8 mouse cellular contexts compared by ENCODE assay signal in genomic region chr11:70562287-70562994, GRCm38 (mm10). TPM values are rescaled to one million over a fixed set of nuclear protein-coding genes. Genes with fewer than 3 reads are reported as not detected.
DNase-seq lines count a peak whose midpoint lies in the region; ATAC-seq and TF ChIP-seq lines count a peak whose summit lies in the region.

Mink1 (plus strand) TSS chr11:70562881.

- H3K4me1 ChIP-seq in ES-E14 (ENCODE audit: control insufficient read depth in 2 of 2, insufficient read depth in 2 of 2, low read length in 2 of 2, poor library complexity in 1 of 2), result no peaks in the 10 kb centered on the region; a peak in 1 of 4 replicates
- peaks cover 33% of the 10 kb centered on the region for H3K4me1 ChIP-seq in forebrain, embryonic 15.5 days
- H3K4me1 ChIP-seq in liver, embryonic 16.5 days (ENCODE audit: control insufficient read depth, low read depth, low read length), result peaks cover 27% of the 10 kb centered on the region
- H3K4me1 ChIP-seq in neural tube, embryonic 13.5 days (replicated peaks), result peaks cover 49% of the 10 kb centered on the region

- peak within 1 kb of the TSS; percentile 56 for H3K27ac ChIP-seq in ES-E14 (ENCODE audit: insufficient read depth, low read depth, low read length, poor library complexity, severe bottlenecking)
- H3K27ac ChIP-seq in forebrain, embryonic 15.5 days (replicated peaks), result peak within 1 kb of the TSS; percentile 88
- H3K27ac ChIP-seq in liver, embryonic 16.5 days (ENCODE audit: low read length), result peak within 1 kb of the TSS; percentile 69
- H3K27ac ChIP-seq in neural tube, embryonic 13.5 days (replicated peaks), result peak within 1 kb of the TSS; percentile 85

- intact Hi-C loops in heart, postnatal 14 days (cut with DNase I), result loop anchor here (2.0 kb wide), 1 partner anchor 42 kb away; no protein-coding TSS in a partner anchor

- peak within 1 kb of the TSS; percentile 90 for H3K4me2 ChIP-seq in forebrain, embryonic 15.5 days (replicated peaks)
- H3K4me2 ChIP-seq in liver, embryonic 16.5 days (ENCODE audit: low read depth, low read length), result peak within 1 kb of the TSS; percentile 92
- H3K4me2 ChIP-seq in neural tube, embryonic 13.5 days, result peak within 1 kb of the TSS; percentile 96

- no peaks in the 10 kb centered on the region for H3K9me3 ChIP-seq in ES-E14 (ENCODE audit: control insufficient read depth, insufficient read depth, low read depth, low read length)
- H3K9me3 ChIP-seq in forebrain, embryonic 15.5 days, result no peaks in the 10 kb centered on the region
- no peaks in the 10 kb centered on the region for H3K9me3 ChIP-seq in liver, embryonic 16.5 days (replicated peaks; ENCODE audit: control insufficient read depth, low read length)
- H3K9me3 ChIP-seq in neural tube, embryonic 13.5 days, result no peaks in the 10 kb centered on the region

- in situ Hi-C loops in ES-E14 (cut with MboI; ENCODE audit: low sequenced_read_pairs in 2 of 2, unreplicated experiment in 2 of 2), result no loop called here

- H3K27me3 ChIP-seq in forebrain, embryonic 15.5 days, result no peaks in the 10 kb centered on the region
- no peaks in the 10 kb centered on the region for H3K27me3 ChIP-seq in liver, embryonic 16.5 days (ENCODE audit: control insufficient read depth, insufficient read depth, low read depth, low read length)
- H3K27me3 ChIP-seq in neural tube, embryonic 13.5 days, result no peaks in the 10 kb centered on the region

- 0% methylated on average over 56 of the region's 57 CpGs for WGBS in forebrain, embryonic 15.5 days
- WGBS in large intestine, adult 2 months, result under 1% methylated on average over 57 of the region's 57 CpGs
- WGBS in liver, embryonic 16.5 days (ENCODE audit: insufficient replicate concordance), result under 1% methylated on average over 53 of the region's 57 CpGs
- WGBS in neural tube, embryonic 13.5 days, result under 1% methylated on average over 49 of the region's 57 CpGs

- ATAC-seq in forebrain, embryonic 15.5 days (replicated peaks), result peak; percentile 92
- peak; percentile 89 for ATAC-seq in liver, embryonic 16.5 days (ENCODE audit: low read depth)
- ATAC-seq in neural tube, embryonic 13.5 days (ENCODE audit: low read depth), result peak; percentile 92

- peak; percentile 78 for DNase-seq in ES-E14 (ENCODE audit: low read depth, low spot score)
- peak; percentile 90 for DNase-seq in cerebellum, adult 11-12 months
- peak; percentile 93 to 96 for DNase-seq in heart, postnatal 14 days
- no peak for DNase-seq in large intestine, adult 2 months (ENCODE audit: low read depth, low spot score)
- DNase-seq in telencephalon, adult 2 months (ENCODE audit: low read depth, low spot score), result peak; percentile 92

- H3K4me3 ChIP-seq in ES-E14 (ENCODE audit: insufficient read depth in 1 of 2, low read depth in 1 of 2, low read length in 2 of 2, poor library complexity in 1 of 2, severe bottlenecking in 1 of 2), result peak within 1 kb of the TSS; percentile 79 to 85
- H3K4me3 ChIP-seq in forebrain, embryonic 15.5 days, result peak within 1 kb of the TSS; percentile 98
- peak within 1 kb of the TSS; percentile 73 for H3K4me3 ChIP-seq in liver, embryonic 16.5 days (ENCODE audit: low read depth, low read length)
- peak within 1 kb of the TSS; percentile 88 for H3K4me3 ChIP-seq in neural tube, embryonic 13.5 days

- H3K9ac ChIP-seq in ES-E14 (ENCODE audit: insufficient read depth, low read depth, low read length, poor library complexity, severe bottlenecking), result peak within 1 kb of the TSS; percentile 80
- peak within 1 kb of the TSS; percentile 88 for H3K9ac ChIP-seq in forebrain, embryonic 15.5 days (replicated peaks)
- peak within 1 kb of the TSS; percentile 74 for H3K9ac ChIP-seq in liver, embryonic 16.5 days (ENCODE audit: low read depth, low read length)
- peak within 1 kb of the TSS; percentile 94 for H3K9ac ChIP-seq in neural tube, embryonic 13.5 days

- no peaks in the 10 kb centered on the region for H3K36me3 ChIP-seq in ES-E14 (ENCODE audit: control insufficient read depth, insufficient read depth, low read length, poor library complexity, severe bottlenecking)
- H3K36me3 ChIP-seq in forebrain, embryonic 15.5 days, result no peaks in the 10 kb centered on the region
- no peaks in the 10 kb centered on the region for H3K36me3 ChIP-seq in liver, embryonic 16.5 days (ENCODE audit: control insufficient read depth, insufficient read depth)
- H3K36me3 ChIP-seq in neural tube, embryonic 13.5 days, result no peaks in the 10 kb centered on the region

TF ChIP-seq in ES-E14, 5 proteins besides CTCF, POLR2A, EP300 and RAD21:
- no peak for TF ChIP-seq ZC3H11A (IDR thresholded peaks at IDR 0.05; ENCODE audit: borderline replicate concordance, low read depth, low read length)
- TF ChIP-seq CHD2 (IDR thresholded peaks at IDR 0.05; ENCODE audit: low read depth, low read length), result peak; percentile 34; the same call in 1 of the 2 replicates
- peak; percentile 41; the same call in 1 of the 2 replicates for TF ChIP-seq HCFC1 (IDR thresholded peaks at IDR 0.05; ENCODE audit: borderline replicate concordance, insufficient read depth, low read length)
TF ChIP-seq in ES-E14: peak in this region for 2.

RNA-seq across cellular contexts. Expression of gene Mink1, which starts in this region (rescaled TPM):
- total RNA-seq in ES-E14 (2012; rRNA removed), result 23.0 and 27.5 TPM in 2 replicates
- 14.3 and 15.6 TPM in 2 replicates for polyA plus RNA-seq in forebrain, embryonic 15.5 days (2015; fragmentation: Nextera tagmentation; extraction: Ambion mirVana)
- 10 to 100 TPM; 42.2 to 44.1 TPM for total RNA-seq in heart, postnatal 14 days (2021)
- 41.3 and 75.5 TPM in 2 replicates for polyA plus RNA-seq in large intestine, adult 2 months (2012; rRNA removed)
- 4.0 and 6.0 TPM in 2 replicates for polyA plus RNA-seq in liver, embryonic 16.5 days (2015; fragmentation: Nextera tagmentation; extraction: Ambion mirVana)
- polyA plus RNA-seq in neural tube, embryonic 13.5 days (2015; fragmentation: Nextera tagmentation; extraction: Ambion mirVana), result 18.0 TPM in 2 replicates
